Mouse (Mus musculus) c-Kit-negative CD71-positive TER-119-positive erythroid progenitor cells, embryonic 14.5 days (primary cell): Measurements from ENCODE around the gene Myo18a.
"Not testable (repeated sequence)": the region's sequence is repeated elsewhere in the genome, so short reads cannot be mapped to it uniquely, and the experiment has no call there.

Source experiments
- DNase-seq: peaks from one replicate; pipeline ENCODE4 v3.0.0-alpha.2; 2013; ENCODE audit warnings: low read depth, low spot score

The Myo18a gene

DNA sequence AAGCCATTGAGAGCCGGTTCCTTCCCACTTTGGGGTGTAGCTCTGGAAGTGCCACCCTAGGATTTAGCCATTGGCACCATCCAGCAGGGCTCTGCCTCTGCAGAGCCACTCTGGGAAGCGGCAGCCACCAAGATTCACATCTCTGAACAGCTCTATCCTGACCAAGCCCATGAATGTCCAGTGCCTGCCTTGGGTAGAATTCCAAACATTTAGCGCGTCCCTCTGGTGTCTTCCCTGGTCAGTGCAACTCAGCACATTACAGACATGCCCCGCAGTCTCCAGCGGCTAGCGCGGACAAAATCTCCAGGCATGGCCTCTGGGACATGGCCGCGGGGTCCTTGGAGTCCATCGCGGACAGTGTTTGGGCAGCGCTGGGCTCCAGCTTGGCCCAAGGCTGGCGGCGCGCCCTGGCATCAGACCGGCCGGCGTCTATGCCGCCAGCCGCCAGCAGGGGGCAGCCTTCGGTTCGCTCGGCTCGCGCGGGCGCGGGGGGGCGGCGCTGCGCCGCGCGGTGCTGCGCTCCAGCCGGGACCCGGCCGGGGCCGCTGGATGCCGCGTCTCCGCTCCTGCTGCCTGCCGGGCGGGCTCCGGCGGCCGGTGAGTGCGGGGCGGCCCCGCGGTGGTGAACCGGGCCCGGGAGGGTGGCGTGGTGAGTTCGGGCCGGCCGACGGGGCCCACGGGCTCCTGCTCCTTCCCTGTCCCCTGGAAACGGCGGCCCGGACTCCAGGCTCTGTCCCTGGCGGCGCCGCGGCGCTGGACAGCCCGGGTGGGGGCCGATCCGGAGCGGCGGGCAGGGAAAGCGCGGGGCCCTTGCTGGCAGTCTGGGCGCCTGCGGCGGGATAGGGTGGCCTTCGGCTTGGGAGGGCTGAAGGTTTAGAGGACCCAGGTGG, at the start of gene Myo18a:
Gene Myo18a, plus strand, starts transcription at position 464 of the 890 bp plus-strand sequence.
- DNase-seq, result no peak

DNA sequence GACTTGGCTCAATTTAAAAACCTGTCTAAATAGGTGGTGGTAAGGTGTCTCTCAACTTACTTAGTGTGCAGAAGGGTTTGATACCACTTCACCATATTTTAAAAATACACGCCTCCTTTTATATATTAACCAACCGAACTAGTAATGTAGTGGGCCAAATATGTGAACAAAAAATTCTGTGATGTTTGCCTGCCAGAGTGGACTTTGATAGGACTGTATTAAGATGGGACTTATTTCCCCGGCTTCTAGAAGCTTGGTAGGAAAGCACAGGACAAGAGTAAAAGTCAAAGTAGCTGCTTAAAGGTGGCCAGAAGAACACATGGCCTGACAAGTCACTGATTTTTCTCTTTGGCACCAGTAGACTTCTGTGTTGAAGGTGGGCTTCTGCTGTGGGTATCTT, 49.3 kb upstream of the Myo18a start:
- DNase-seq, result no peak

DNA sequence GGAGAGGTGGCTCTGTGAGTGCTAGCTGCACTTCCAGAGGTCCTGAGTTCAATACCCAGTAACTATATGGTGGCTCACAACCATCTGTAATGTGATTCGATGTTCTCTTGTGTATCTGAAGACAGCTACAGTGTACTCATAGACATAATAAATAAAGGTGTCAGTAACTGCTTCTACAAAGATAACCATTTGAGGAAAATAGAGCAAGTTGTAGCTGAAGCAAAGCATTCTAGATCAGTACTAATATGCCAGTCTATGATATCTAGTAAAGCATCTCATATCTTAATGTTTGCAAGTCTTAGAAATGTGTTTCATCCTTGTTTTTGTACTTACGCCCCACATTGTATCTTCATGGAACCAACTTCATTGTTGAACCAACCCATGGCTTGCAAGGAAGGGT, 44.0 kb upstream of the Myo18a start:
- no peak for DNase-seq

DNA sequence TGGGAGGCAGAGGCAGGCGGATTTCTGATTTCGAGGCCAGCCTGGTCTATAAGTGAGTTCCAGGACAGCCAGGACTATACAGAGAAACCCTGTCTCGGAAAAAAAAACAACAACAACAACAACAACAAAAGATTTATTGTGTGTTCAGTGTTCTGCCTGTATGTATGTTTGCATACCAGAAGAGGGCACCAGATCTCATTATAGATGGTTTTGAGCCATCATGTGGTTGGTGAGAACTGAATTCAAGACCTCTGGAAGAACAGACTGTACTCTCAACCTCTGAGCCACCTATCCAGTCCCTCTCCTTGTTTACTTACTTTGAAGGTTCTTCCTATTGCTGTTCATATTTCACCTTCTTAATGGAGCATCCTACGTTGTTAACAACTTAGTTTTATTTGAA, 41.7 kb upstream of the Myo18a start:
- no peak for DNase-seq

DNA sequence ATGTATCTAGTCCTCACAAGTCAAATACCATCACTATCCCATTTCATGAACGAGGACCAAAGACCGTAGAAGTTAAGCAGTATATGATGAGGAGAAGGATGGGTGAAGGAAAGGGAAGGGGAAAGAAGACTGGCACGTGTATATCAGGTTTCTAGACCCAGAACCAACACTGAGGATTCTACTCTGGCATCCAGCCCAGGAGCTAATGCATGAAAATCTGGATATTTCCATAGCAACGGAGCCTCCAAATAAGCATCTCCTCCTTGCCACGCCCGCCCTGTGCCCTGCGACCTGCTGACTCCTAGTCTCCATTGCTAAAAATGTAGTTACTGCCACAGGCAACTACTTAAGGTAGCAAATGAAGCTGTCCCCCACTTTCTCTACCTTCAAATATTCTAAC, 38.3 kb upstream of the Myo18a start:
- no peak for DNase-seq

DNA sequence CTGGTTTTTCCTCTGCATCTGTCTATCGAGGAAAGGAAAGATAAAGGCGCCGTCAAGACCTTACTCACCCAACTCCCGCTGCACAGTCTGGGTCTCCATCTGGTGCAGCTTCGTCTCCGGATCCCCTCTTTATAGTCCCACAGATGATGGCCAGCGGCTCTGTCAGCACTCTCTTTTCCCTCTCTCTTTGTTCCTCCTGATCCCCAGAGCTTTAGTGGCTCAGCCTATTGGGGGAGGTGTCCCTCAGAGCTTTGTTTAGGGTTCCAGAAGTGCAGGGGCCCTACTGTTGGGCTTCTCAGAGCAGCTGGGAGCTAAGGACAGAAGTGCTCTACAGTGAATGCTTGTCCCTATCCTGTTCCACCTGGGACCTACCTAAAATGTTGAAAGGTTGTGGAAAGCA, 37.9 kb upstream of the Myo18a start, which contains the start of gene Cryba1:
Gene Cryba1, minus strand, starts transcription at position 101 of the 400 bp plus-strand sequence.
- no peak for DNase-seq

DNA sequence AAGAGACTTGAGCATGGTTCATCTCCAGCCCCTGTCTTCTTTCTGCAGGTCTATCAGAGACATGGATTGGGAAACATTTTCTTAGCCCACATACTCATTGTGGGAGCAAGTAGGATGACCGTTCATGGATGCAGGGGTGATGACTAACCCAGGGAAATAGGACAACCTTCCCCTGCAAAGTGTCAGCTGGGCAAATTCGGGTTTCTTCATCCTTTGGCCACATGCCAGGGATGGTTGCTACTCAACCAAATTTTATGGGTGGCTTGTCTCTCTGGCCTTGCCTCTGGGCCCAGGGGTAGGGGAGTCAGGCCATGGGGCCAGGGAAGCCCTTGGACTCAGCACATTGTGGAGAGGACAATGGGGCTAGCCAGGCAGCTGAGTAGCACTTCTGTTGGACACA, 34.5 kb upstream of the Myo18a start:
- no peak for DNase-seq

DNA sequence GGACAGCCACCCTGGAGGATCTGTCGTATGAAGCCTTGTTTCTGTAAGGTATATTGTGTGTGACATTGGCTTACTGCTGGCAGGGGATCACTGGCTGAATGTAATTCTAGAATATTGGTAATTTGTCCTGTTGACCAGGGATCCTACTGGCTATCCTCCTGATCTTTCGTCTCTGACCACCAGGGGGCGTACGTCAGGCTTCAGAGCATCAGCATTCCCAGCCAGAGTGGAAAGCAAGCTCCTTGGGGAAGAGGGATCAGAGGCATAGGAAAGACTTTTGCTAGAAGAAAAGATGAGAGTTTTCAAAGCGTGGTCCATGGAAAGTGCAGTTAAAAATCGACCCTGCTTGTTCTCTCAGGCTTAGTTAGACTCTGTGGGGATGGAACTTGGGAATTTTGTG, 25.8 kb upstream of the Myo18a start:
- DNase-seq, result peak; percentile 74

DNA sequence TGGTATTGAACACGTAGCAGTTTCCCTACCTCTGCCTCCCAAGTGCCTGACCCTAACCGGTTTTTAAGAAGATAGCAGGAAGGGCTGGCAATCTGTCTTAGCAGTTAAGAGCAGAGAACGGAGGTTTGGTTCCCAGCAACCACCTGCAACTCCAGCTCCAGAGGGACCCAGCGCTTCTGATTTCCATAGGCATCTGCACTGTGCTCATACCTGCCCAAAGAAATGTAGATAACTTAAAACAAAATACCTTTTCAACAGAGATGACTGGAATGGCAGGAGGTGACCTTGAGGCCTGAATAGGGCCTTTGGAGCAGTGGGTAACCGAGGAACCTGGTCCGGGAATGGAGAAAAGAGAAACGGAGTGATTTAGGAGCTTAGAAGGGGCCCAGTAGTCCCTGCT, 24.5 kb upstream of the Myo18a start:
- no peak for DNase-seq

DNA sequence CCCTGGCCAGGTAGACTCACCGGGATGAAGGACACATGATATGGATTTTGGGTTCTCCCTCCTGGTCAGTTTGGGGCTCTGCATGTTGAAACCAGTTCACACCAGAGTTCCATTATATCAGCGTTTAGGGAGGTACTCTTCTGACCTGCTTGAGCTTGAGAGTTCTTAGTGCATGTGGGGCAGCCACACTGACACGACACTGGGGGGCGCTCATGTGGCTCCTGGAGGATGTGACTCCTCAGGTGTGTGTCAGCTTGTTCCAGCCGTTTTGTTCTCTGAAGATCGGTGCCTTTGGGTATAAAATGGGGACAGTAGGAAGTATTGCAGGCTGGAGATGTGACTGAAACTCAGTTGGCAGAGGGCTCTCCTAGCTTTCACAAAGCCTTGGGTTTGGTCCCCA, 19.1 kb upstream of the Myo18a start:
- no peak for DNase-seq

DNA sequence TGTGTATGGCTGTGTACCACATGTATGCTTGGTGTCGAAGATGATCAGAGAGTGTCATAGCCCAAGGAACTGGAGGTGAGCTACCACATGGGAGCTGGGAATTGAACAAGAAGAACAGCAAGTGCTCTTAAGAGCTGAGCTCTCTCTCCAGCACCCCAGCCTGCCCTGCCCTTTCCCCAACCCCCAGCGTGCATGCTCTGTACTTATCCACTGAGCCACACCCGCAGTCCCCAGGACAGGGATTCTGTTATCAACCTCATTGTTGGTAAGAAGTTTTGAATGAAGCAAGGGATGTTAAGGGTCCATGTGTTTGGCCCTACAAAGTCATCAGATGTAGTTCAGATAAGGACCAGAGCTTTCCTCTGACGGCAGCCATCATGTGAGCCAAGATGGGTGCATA, 16.4 kb upstream of the Myo18a start:
- DNase-seq, result no peak

DNA sequence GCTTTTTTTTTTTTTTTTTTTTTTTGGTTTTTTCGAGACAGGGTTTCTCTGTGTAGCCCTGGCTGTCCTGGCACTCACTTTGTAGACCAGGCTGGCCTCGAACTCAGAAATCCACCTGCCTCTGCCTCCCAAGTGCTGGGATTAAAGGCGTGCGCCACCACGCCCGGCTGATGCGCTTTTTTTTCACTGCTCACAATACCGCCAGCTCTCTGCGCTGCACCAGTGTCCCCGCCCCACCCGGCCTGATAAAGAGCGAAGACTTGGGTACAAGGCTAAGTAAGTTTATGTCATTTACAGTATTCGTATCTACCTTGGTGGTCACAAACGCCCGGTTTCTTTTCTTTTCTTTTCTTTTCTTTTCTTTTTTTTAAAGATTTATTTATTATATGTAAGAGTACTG, 15.9 kb upstream of the Myo18a start:
- DNase-seq, result not testable (repeated sequence)

DNA sequence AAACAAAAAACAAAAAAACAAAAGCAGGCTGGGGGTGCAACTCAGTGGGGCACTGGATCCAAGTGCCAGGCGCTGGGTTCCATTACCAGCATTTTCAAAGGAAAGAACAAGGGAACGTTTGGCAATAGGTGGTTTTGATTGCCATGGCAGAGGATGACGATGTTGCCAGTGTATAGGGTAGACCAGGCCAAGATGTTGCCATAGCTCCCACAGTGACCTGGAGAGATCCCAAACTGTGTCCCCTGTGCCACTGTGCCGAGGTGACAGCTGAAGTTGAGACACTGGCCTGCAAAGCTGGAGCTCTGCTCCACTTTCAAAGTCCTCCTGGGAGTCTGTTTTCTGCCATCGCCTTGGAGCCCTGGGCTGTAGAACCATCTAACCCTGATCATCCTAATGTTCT, 14.1 kb upstream of the Myo18a start:
- DNase-seq, result no peak

DNA sequence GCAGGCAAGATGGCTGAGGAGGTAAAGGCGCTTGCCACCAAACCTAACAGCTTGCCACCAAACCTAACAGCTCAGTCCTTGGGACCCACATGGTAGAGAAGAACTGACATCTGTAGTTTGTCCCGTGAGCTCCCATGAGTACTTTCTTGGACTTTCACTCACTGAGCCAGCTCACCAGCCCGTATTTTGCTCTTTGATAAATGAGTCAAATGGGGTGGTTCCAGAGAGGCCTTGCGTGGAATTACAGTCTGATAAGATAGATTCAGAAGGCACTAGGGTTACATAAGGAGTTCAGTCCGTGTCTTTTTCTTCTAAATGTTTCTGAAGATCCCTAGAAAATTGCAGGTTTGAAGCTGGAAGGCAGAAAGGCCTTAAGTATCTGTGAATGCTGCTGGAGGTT, 10.5 kb upstream of the Myo18a start:
- DNase-seq, result peak; percentile 57

DNA sequence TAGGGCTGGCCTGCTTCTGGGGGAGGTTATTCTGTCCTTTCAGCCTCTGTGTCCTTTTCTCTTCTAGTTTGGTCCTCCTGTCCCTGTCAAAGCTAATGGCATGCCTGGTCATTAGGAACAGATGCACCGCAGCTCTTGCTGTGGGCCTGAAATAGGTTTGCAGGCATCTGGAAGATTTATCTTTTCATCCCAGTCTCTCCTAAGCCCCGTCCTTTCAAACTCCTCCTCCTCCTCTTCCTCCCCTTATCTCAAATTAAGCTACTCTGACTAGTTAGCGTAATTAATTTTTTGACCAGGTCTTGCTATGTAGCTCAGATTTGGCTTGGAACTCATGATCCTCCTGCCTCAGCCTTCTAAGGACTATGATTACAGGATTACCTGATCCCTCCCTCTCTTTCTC, 9.6 kb upstream of the Myo18a start:
- peak; percentile 46 for DNase-seq

DNA sequence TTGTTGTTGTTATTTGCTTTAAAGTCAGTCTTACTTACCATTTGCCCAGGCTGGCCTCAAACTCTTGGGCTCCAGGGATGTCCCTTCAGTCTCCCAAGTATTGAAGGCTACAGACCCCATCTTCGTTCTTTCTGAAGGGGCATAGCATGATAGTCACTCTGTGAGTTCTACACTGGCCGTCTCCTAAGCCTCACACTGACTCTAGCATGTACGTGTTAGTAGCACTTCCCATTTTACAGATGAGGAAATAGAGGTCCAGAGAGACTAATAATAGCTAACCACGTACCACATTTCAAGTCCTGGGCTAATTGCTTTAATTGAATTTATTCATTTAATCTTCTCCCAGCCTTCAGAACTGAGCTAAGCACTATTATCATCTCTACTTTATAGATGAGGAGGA, 3.0 kb upstream of the Myo18a start:
- no peak for DNase-seq

DNA sequence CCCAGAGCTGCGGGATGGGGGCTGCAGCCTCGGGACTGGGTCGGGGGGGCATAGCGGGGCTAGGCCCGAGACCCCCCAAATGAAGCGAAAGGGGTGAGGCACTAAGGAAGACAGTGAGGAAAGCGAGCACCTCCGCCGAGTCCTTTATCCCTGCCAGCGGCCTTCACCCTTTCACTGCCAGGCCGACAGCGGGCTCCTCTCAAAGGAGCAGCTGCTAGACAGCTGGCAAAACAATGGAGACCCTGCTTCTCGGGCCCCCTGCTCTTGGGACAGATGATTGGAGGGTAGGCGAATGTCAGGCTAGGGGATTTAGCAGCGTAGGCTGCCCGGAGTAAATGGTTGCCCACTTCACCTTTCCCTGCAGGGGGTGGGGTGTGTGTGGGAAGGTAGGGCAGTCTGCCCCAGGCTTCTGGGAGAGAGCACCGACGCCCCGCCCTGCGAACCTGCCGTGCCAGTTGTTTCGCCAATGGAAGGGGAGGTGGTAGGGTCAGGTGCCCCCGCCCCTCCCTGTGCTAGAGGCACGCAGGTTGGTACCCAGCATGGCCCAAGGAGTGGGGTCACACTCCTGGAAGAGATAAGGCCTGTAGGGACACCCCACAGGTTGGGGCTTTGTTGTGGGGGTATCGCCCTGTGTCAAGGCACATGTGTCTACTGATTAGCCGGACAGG, 761 bp downstream of the Myo18a start:
- DNase-seq, result no peak

DNA sequence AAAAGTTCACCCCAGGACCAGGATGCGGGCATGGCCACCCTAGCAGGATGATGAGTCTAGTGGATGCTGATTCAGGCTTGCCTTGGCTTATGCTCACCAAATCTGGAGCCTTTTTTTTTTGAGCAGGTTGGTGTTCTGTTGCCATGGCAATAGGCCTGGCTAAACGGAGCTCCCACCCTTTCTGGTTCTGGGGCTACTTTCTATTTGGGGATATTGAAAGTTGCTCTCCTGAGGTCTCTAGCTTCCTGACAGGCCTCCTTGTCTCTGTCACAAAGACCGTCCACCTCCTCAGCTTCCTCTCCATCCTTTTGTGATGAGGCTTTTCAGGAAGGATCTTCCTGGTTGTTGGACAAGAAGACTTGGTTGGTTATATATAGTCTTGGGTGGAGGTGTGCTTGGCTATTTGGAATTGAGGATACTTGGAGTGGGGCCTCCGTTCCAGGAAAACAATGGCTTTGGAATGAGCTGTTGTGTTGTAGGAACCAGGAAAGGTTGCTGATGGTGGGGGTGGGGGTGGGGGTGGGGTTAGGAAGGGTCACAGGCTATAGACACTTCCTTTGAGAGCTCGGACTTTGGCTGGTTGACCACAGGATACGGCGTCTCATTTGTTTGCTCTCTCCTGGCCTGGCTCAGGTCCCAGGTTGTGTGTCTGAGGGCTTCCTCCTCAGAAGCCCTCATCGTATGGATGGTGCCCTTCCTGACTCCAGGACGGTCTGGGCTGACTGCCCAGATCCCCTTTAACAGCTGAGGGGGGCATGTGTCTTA, 1.8 kb downstream of the Myo18a start:
- DNase-seq, result no peak

DNA sequence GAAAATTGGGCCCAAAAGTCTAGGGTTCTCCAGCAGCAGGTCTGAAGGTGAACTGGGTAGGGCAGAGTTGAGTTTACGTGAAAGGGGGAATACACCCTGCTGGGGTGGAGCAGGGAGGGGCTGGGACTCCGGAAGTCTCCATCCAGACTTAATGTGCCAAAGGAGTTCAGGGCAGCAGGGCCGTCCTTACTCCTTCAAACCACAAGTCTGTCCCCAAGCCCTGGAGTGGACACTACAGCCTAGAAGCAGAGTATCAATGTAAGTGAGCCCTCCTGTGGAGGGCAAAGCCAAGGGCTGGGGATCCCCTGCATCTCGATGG, 2.4 kb downstream of the Myo18a start:
- no peak for DNase-seq

DNA sequence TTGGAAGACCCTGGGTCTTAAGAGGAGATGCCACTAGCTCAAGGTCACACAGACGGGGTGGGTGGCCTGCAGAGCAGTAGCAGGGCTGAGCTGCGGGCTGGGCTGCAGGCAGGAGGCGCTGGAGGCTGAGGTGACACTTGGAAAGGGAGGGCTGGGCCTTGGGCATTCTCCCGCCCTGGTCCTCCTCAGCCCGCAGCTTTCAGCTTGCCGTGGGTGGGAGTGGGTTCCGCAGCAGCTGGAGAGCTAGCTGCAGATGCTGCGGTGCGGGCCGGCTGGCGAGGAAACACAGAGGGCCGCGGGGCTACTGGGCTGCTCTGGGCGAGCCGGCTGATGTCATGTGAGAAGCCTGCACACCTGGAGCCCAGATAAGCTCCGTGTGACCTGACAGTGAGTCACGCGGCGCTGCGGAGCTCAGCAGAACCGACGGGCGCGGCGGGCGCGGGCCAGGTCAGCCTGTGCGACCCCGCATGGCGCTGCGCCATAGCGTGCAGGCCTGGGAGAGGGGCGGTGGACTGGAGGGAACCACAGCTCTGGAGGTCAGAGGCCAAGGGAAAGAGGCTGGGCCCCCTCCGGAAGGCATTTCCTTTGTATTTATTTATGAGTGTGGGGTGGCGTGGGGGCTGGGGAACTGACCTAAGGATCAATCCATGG, 3.4 kb downstream of the Myo18a start:
- no peak for DNase-seq

DNA sequence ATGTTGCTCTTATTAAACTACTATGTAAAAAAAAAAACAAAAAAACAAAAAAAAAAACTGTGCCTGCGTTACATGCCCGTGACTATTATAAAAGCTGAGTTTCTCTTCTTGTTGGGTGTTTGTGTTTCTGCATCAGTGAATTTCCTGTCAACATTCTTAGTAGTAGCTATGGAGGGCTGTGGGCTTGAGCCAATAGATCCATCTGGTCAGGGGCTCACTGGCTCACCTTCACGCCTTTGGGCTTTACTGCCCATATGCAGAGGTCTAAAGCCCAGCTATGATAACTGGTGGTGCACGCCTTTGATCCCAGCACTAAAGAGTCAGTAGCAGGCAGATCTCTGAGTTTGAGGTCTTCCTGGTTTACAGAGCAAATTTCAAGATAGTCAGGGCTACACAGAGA, 6.5 kb downstream of the Myo18a start:
- no peak for DNase-seq

DNA sequence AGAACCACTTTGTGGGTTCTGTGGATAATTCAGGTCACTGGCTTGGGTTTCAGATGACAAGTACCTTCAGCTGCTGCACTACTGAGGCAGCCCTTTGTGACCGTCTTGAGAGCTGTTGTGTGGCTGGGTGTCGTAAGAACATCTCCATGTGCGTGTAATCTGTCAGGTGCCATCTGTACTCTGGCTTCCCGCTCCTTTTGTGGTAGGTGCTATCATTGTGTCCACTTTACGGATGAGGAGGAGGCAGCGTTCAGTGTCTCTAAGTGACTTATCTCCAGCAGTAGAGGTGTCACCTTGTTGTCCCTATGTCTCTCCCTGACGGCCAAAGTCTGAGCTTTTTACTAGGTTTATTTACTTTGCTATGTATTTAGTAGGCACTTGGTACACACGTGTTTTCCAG, 7.3 kb downstream of the Myo18a start:
- no peak for DNase-seq
